Mouse (Mus musculus) limb, embryonic 15.5 days (tissue): Measurements from ENCODE around the gene Slc6a16. TPM values are rescaled to one million over a fixed set of nuclear protein-coding genes. Genes with fewer than 3 reads are reported as not detected.

Experiments
- ATAC-seq: fragments of 200-750 bp; cut with Nextera tagmentation; 2 replicates; pipeline ENCODE4 v1.8.0; 2017; ENCODE audit warnings: low read depth, moderate TSS enrichment; ENCODE audit not compliant: insufficient number of reproducible peaks, low FRiP score, low TSS enrichment
- H3K27ac ChIP-seq: fragments of 300-500 bp; sonication (generic); 2 replicates; pipeline ENCODE4 v1.5.1; 2015; ENCODE audit warnings: moderate library complexity, mild to moderate bottlenecking, inconsistent platforms
- H3K27me3 ChIP-seq: fragments of 300-500 bp; sonication (generic); 2 replicates; pipeline ENCODE4 v1.6.1; 2015; ENCODE audit warnings: inconsistent platforms
- H3K36me3 ChIP-seq: fragments of 300-500 bp; sonication (generic); 2 replicates; pipeline ENCODE4 v1.6.1; 2015; ENCODE audit warnings: inconsistent platforms
- H3K4me1 ChIP-seq: fragments of 300-500 bp; sonication (generic); 2 replicates; pipeline ENCODE4 v1.6.1; 2015; ENCODE audit warnings: inconsistent platforms
- H3K4me2 ChIP-seq: fragments of 300-500 bp; sonication (generic); 2 replicates; pipeline ENCODE4 v1.6.1; 2015; ENCODE audit warnings: mild to moderate bottlenecking, inconsistent platforms
- H3K4me3 ChIP-seq: fragments of 300-500 bp; sonication (generic); 2 replicates; pipeline ENCODE4 v1.5.1; 2015; ENCODE audit warnings: mild to moderate bottlenecking, inconsistent platforms
- H3K9ac ChIP-seq: fragments of 300-500 bp; sonication (generic); 2 replicates; pipeline ENCODE4 v1.6.1; 2015; ENCODE audit warnings: inconsistent platforms
- H3K9me3 ChIP-seq: fragments of 300-500 bp; sonication (generic); 2 replicates; pipeline ENCODE4 v1.6.1; 2016; ENCODE audit warnings: inconsistent platforms
- WGBS: fragments of 180-500 bp; shearing (Covaris S2); methylation state at CpG from one replicate; pipeline ENCODE4 v1.1.7; 2015; 5-methylcytosine and 5-hydroxymethylcytosine counted together
- polyA plus RNA-seq: library from polyadenylated mRNA; unstranded; fragments of >200 nt; fragmentation: Nextera tagmentation; extraction: Ambion mirVana; gene quantifications from 2 replicates; pipeline ENCODE4 v1.2.1, GENCODE M21; 2015

Slc6a16 gene
- polyA plus RNA-seq, 1 experiment from 2014 or later, result not detected

GRCm38 (mm10) chr7:45198961-45199360 is 41.9 kb upstream of the Slc6a16 start:
- H3K9ac ChIP-seq, result no peak overlapping the region
- H3K27ac ChIP-seq, result no peak overlapping the region
- 79% methylated on average over 11 of the region's 11 CpGs for WGBS
- H3K4me3 ChIP-seq, result no peak overlapping the region
- H3K4me1 ChIP-seq, result peaks cover 3% of the 10 kb centered on the region; the same call in 1 of the 2 replicates
- H3K9me3 ChIP-seq, result no peaks in the 10 kb centered on the region
- no peak overlapping the region for H3K4me2 ChIP-seq
- peaks cover 7% of the 10 kb centered on the region; the same call in 1 of the 2 replicates for H3K27me3 ChIP-seq
- no peaks in the 10 kb centered on the region for H3K36me3 ChIP-seq
- ATAC-seq, result no peak

GRCm38 (mm10) chr7:45202654-45203053 is 38.2 kb upstream of the Slc6a16 start:
- Histone ChIP-seq H3K9ac (no peak overlapping the region), H3K4me1 (peaks cover 5% of the 10 kb centered on the region; the same call in 1 of the 2 replicates), H3K4me2 (no peak overlapping the region), H3K4me3 (no peak overlapping the region), H3K27me3 (0 out of 2 replicates have a peak, but pooled peaks cover 4% of the 10 kb centered on the region), H3K9me3 (no peaks in the 10 kb centered on the region), H3K36me3 (no peaks in the 10 kb centered on the region), H3K27ac (no peak overlapping the region)
- WGBS, result 49% methylated on average over 10 of the region's 10 CpGs
- ATAC-seq, result no peak

GRCm38 (mm10) chr7:45204380-45205143 is 36.3 kb upstream of the Slc6a16 start, which contains the start of gene Ccdc155:
Gene Ccdc155 (minus strand): TSS chr7:45204892.
- Histone ChIP-seq H3K4me2 (peak within 1 kb of the TSS; percentile 59), H3K4me1 (peaks cover 5% of the 10 kb centered on the region; the same call in 1 of the 2 replicates), H3K9ac (no peak within 1 kb of the TSS), H3K36me3 (no peaks in the 10 kb centered on the region), H3K27ac (peak within 1 kb of the TSS; percentile 43; the same call in 1 of the 2 replicates), H3K4me3 (peak within 1 kb of the TSS; percentile 47), H3K27me3 (peaks cover 3% of the 10 kb centered on the region; the same call in 1 of the 2 replicates), H3K9me3 (no peaks in the 10 kb centered on the region)
- WGBS, result 8% methylated on average over 44 of the region's 44 CpGs
- ATAC-seq, result peak; percentile 91

GRCm38 (mm10) chr7:45208260-45208659 is 32.6 kb upstream of the Slc6a16 start:
- no peaks in the 10 kb centered on the region for H3K9me3 ChIP-seq
- H3K27me3 ChIP-seq, result peaks cover 31% of the 10 kb centered on the region
- no peaks in the 10 kb centered on the region for H3K36me3 ChIP-seq
- H3K9ac ChIP-seq, result no peak overlapping the region
- H3K27ac ChIP-seq, result no peak overlapping the region
- H3K4me3 ChIP-seq, result no peak overlapping the region
- H3K4me2 ChIP-seq, result no peak overlapping the region
- peaks cover 13% of the 10 kb centered on the region; the same call in 1 of the 2 replicates for H3K4me1 ChIP-seq
- ATAC-seq, result no peak
- WGBS, result 79% methylated on average over 6 of the region's 6 CpGs

GRCm38 (mm10) chr7:45211070-45211469 is 29.8 kb upstream of the Slc6a16 start:
- H3K4me3 ChIP-seq, result no peak overlapping the region
- H3K9ac ChIP-seq, result no peak overlapping the region
- 66% methylated on average over 10 of the region's 10 CpGs for WGBS
- H3K27ac ChIP-seq, result no peak overlapping the region
- H3K4me2 ChIP-seq, result no peak overlapping the region
- no peaks in the 10 kb centered on the region for H3K36me3 ChIP-seq
- peaks cover 14% of the 10 kb centered on the region for H3K4me1 ChIP-seq
- H3K9me3 ChIP-seq, result no peaks in the 10 kb centered on the region
- no peak for ATAC-seq
- peaks cover 31% of the 10 kb centered on the region for H3K27me3 ChIP-seq

- H3K4me1 ChIP-seq, result peaks cover 18% of the 10 kb centered on the region
- no peaks in the 10 kb centered on the region for H3K9me3 ChIP-seq
- no peak for ATAC-seq
- no peaks in the 10 kb centered on the region for H3K36me3 ChIP-seq
- H3K4me3 ChIP-seq, result peak within 1 kb of the TSS; percentile 14; the same call in 1 of the 2 replicates
- no peak within 1 kb of the TSS for H3K9ac ChIP-seq
- H3K4me2 ChIP-seq, result peak within 1 kb of the TSS; percentile 29
- no peak within 1 kb of the TSS for H3K27ac ChIP-seq
- WGBS, result 5% methylated on average over 17 of the region's 17 CpGs
- peaks cover 31% of the 10 kb centered on the region for H3K27me3 ChIP-seq
These were observed 29.0 kb upstream of the Slc6a16 start, which contains the start of gene Dkkl1 for GRCm38 (mm10) chr7:45211851-45212251. Gene Dkkl1 (minus strand): TSS chr7:45212147.

- WGBS, result 70% methylated on average over 7 of the region's 7 CpGs
- Histone ChIP-seq H3K4me1 (peaks cover 23% of the 10 kb centered on the region), H3K4me2 (no peak overlapping the region), H3K36me3 (no peaks in the 10 kb centered on the region), H3K4me3 (no peak overlapping the region), H3K27me3 (peaks cover 31% of the 10 kb centered on the region), H3K9me3 (no peaks in the 10 kb centered on the region), H3K27ac (no peak overlapping the region), H3K9ac (no peak overlapping the region)
- ATAC-seq, result no peak
These were observed 28.5 kb upstream of the Slc6a16 start for GRCm38 (mm10) chr7:45212356-45212755.

- Histone ChIP-seq H3K27ac (no peak overlapping the region), H3K9me3 (no peaks in the 10 kb centered on the region), H3K9ac (no peak overlapping the region), H3K27me3 (peaks cover 31% of the 10 kb centered on the region), H3K36me3 (peaks cover 10% of the 10 kb centered on the region), H3K4me1 (peaks cover 35% of the 10 kb centered on the region), H3K4me2 (no peak overlapping the region), H3K4me3 (no peak overlapping the region)
- ATAC-seq, result no peak
- WGBS, result 66% methylated on average over 5 of the region's 5 CpGs
These were observed 27.2 kb upstream of the Slc6a16 start for GRCm38 (mm10) chr7:45213708-45214107.

GRCm38 (mm10) chr7:45215673-45216441 is 25.0 kb upstream of the Slc6a16 start, which contains the start of gene Tead2:
Gene Tead2 (plus strand): TSS chr7:45215753.
- Histone ChIP-seq H3K27me3 (peaks cover 16% of the 10 kb centered on the region), H3K27ac (peak within 1 kb of the TSS; percentile 95), H3K4me3 (peak within 1 kb of the TSS; percentile 75), H3K36me3 (peaks cover 31% of the 10 kb centered on the region), H3K9me3 (no peaks in the 10 kb centered on the region), H3K4me1 (peaks cover 37% of the 10 kb centered on the region), H3K9ac (peak within 1 kb of the TSS; percentile 97), H3K4me2 (peak within 1 kb of the TSS; percentile 74)
- peak; percentile 61 for ATAC-seq
- 0% methylated on average over 54 of the region's 55 CpGs for WGBS

GRCm38 (mm10) chr7:45216442-45217183 is 24.3 kb upstream of the Slc6a16 start:
- Histone ChIP-seq H3K4me3 (peak overlapping the region; percentile 75), H3K36me3 (peaks cover 39% of the 10 kb centered on the region), H3K4me1 (peaks cover 34% of the 10 kb centered on the region), H3K9me3 (no peaks in the 10 kb centered on the region), H3K27ac (peak overlapping the region; percentile 95), H3K4me2 (peak overlapping the region; percentile 74), H3K9ac (peak overlapping the region; percentile 97), H3K27me3 (peaks cover 9% of the 10 kb centered on the region)
- peak; percentile 74 for ATAC-seq
- 1% methylated on average over 13 of the region's 13 CpGs for WGBS

GRCm38 (mm10) chr7:45221680-45222079 is 19.2 kb upstream of the Slc6a16 start:
- 83% methylated on average over 2 of the region's 2 CpGs for WGBS

More at GRCm38 (mm10) chr7:45221680-45222079, 19.2 kb upstream of the Slc6a16 start:
- H3K4me3 ChIP-seq, result no peak overlapping the region
- H3K9me3 ChIP-seq, result no peaks in the 10 kb centered on the region
- H3K36me3 ChIP-seq, result peaks cover 88% of the 10 kb centered on the region
- no peak overlapping the region for H3K4me2 ChIP-seq
- peaks cover 21% of the 10 kb centered on the region for H3K4me1 ChIP-seq
- H3K27ac ChIP-seq, result no peak overlapping the region
- no peak for ATAC-seq
- H3K27me3 ChIP-seq, result no peaks in the 10 kb centered on the region
- no peak overlapping the region for H3K9ac ChIP-seq
